Mouse (Mus musculus) spleen, postnatal 4 days (tissue): Measurements from ENCODE around the gene Adprm.

Experiments
- DNase-seq, 2 experiments: peaks; one replicate each; pipeline ENCODE4 v3.0.0; 2022; ENCODE audit warnings: low spot score in 2 of 2

Gene Adprm

GRCm38 (mm10) chr11:67077435-67077834, 25.0 kb upstream of the Adprm start:
- no peak for DNase-seq

- no peak for DNase-seq
Measured at GRCm38 (mm10) chr11:67076781-67077180, 24.4 kb upstream of the Adprm start.

GRCm38 (mm10) chr11:67075036-67075435, 22.6 kb upstream of the Adprm start:
- DNase-seq = no peak

- DNase-seq = no peak
Measured at GRCm38 (mm10) chr11:67072615-67073130, 20.3 kb upstream of the Adprm start.

- DNase-seq = no peak
Measured at GRCm38 (mm10) chr11:67067741-67068140, 15.3 kb upstream of the Adprm start.

GRCm38 (mm10) chr11:67062726-67063125, 10.3 kb upstream of the Adprm start:
- DNase-seq = no peak

- DNase-seq = no peak
Measured at GRCm38 (mm10) chr11:67061311-67061710, 8.9 kb upstream of the Adprm start.

GRCm38 (mm10) chr11:67054754-67055365, 2.5 kb upstream of the Adprm start:
- DNase-seq = no peak

GRCm38 (mm10) chr11:67051676-67052320, 596 bp downstream of the Adprm start:
- no peak for DNase-seq

- DNase-seq = no peak
Measured at GRCm38 (mm10) chr11:67049256-67049655, 3.1 kb downstream of the Adprm start.

GRCm38 (mm10) chr11:67048496-67048895, 3.9 kb downstream of the Adprm start:
- no peak for DNase-seq

GRCm38 (mm10) chr11:67047199-67047598, 5.2 kb downstream of the Adprm start:
- no peak for DNase-seq

GRCm38 (mm10) chr11:67044959-67045358, 7.4 kb downstream of the Adprm start:
- no peak for DNase-seq

GRCm38 (mm10) chr11:67043007-67043406, 9.4 kb downstream of the Adprm start:
- DNase-seq = no peak

- no peak for DNase-seq
Measured at GRCm38 (mm10) chr11:67040483-67040882, 11.9 kb downstream of the Adprm start.

GRCm38 (mm10) chr11:67039799-67040198, 12.6 kb downstream of the Adprm start:
- no peak for DNase-seq

- DNase-seq = no peak
Measured at GRCm38 (mm10) chr11:67036892-67037291, 15.5 kb downstream of the Adprm start.

GRCm38 (mm10) chr11:67036229-67036628, 16.2 kb downstream of the Adprm start:
- DNase-seq = no peak

- DNase-seq = no peak
Measured at GRCm38 (mm10) chr11:67034775-67035485, 17.5 kb downstream of the Adprm start.

- DNase-seq = no peak
Measured at GRCm38 (mm10) chr11:67031603-67031915, 20.8 kb downstream of the Adprm start.

- DNase-seq = no peak
Measured at GRCm38 (mm10) chr11:67030904-67031602, 21.3 kb downstream of the Adprm start.

GRCm38 (mm10) chr11:67024867-67025477, 27.4 kb downstream of the Adprm start, which contains the start of gene Tmem220:
Tmem220 (plus strand) TSS chr11:67025154.
- DNase-seq = peak; percentile 95 to 97
